Mouse (Mus musculus) adrenal gland, postnatal 14 days (tissue): ENCODE data around the gene Josd2. TPM values are rescaled to one million over a fixed set of nuclear protein-coding genes. Genes with fewer than 3 reads are reported as not detected.

ENCODE experiments used
- DNase-seq: peaks from one replicate; pipeline ENCODE4 v3.0.0; 2021; ENCODE audit warnings: mixed read lengths
- long read RNA-seq, 2 experiments: library from polyadenylated mRNA; stranded (forward); transcript quantifications; one replicate each; pipeline ENCODE4 v2.0.0; 2021
- total RNA-seq: library from RNA; stranded (reverse); gene quantifications from 2 replicates; pipeline ENCODE4 v1.2.3, GENCODE M21; 2021

The Josd2 gene
- total RNA-seq = 45.9 and 51.2 TPM in 2 replicates
- long read RNA-seq, experiment 1, transcript Josd2-204 (5 exons, 864 nt) = major isoform, 7 of 26 reads
- long read RNA-seq, experiment 1, partial matches to known transcripts = 6 of 26 reads
- long read RNA-seq, experiment 1, other reads (novel, unspliced or antisense) = 7 of 26 reads
- long read RNA-seq, experiment 2, transcript Josd2-204 (5 exons, 864 nt) = major isoform, 18 of 35 reads
- long read RNA-seq, experiment 2, partial matches to known transcripts = 3 of 35 reads
- long read RNA-seq, experiment 2, other reads (novel, unspliced or antisense) = 11 of 35 reads

- peak; percentile 95 for DNase-seq
Observed at GRCm38 (mm10) chr7:44467811-44468411, at the start of gene Josd2. TSS of gene Josd2 (plus strand) at chr7:44467980.

GRCm38 (mm10) chr7:44427666-44428065 is 40.1 kb upstream of the Josd2 start:
- DNase-seq = no peak

GRCm38 (mm10) chr7:44428171-44428950 is 39.4 kb upstream of the Josd2 start:
- DNase-seq = peak; percentile 11

GRCm38 (mm10) chr7:44428968-44429521 is 38.7 kb upstream of the Josd2 start, which contains the start of gene Lrrc4b:
TSS of gene Lrrc4b (plus strand) at chr7:44429018.
- peak; percentile 17 for DNase-seq

- no peak for DNase-seq
Observed at GRCm38 (mm10) chr7:44429534-44430488, 38.0 kb upstream of the Josd2 start.

GRCm38 (mm10) chr7:44432550-44432949 is 35.2 kb upstream of the Josd2 start:
- no peak for DNase-seq

- DNase-seq = peak; percentile 15
Observed at GRCm38 (mm10) chr7:44433371-44433770, 34.4 kb upstream of the Josd2 start.

- no peak for DNase-seq
Observed at GRCm38 (mm10) chr7:44434089-44434488, 33.7 kb upstream of the Josd2 start.

GRCm38 (mm10) chr7:44435796-44436195 is 32.0 kb upstream of the Josd2 start:
- DNase-seq = no peak

GRCm38 (mm10) chr7:44436267-44436666 is 31.5 kb upstream of the Josd2 start:
- no peak for DNase-seq

GRCm38 (mm10) chr7:44437188-44437587 is 30.6 kb upstream of the Josd2 start:
- DNase-seq = no peak

GRCm38 (mm10) chr7:44437933-44438332 is 29.8 kb upstream of the Josd2 start:
- no peak for DNase-seq

GRCm38 (mm10) chr7:44439696-44440095 is 28.1 kb upstream of the Josd2 start:
- DNase-seq = no peak

GRCm38 (mm10) chr7:44440479-44440878 is 27.3 kb upstream of the Josd2 start:
- DNase-seq = no peak

- DNase-seq = no peak
Observed at GRCm38 (mm10) chr7:44441180-44441579, 26.6 kb upstream of the Josd2 start.

GRCm38 (mm10) chr7:44441648-44442109 is 26.1 kb upstream of the Josd2 start:
- no peak for DNase-seq

- DNase-seq = peak; percentile 48
Observed at GRCm38 (mm10) chr7:44442407-44442821, 25.4 kb upstream of the Josd2 start.

GRCm38 (mm10) chr7:44443268-44444173 is 24.3 kb upstream of the Josd2 start:
- DNase-seq = no peak

GRCm38 (mm10) chr7:44444886-44445527 is 22.8 kb upstream of the Josd2 start:
- no peak for DNase-seq

- DNase-seq = no peak
Observed at GRCm38 (mm10) chr7:44445528-44445923, 22.3 kb upstream of the Josd2 start.
